Mouse (Mus musculus) intestine, embryonic 16.5 days (tissue): Measurements from ENCODE around the gene Rnf17. TPM values are rescaled to one million over a fixed set of nuclear protein-coding genes. Genes with fewer than 3 reads are reported as not detected.

ENCODE experiments used
- ATAC-seq: fragments of 200-750 bp; cut with Nextera tagmentation; 2 replicates; pipeline ENCODE4 v1.8.0; 2017; ENCODE audit warnings: moderate TSS enrichment, moderate library complexity
- H3K27ac ChIP-seq: fragments of 300-500 bp; sonication (generic); 2 replicates; pipeline ENCODE4 v1.5.1; 2014; ENCODE audit warnings: mild to moderate bottlenecking, low read length
- H3K27me3 ChIP-seq: fragments of 300-500 bp; sonication (generic); replicated peaks from 2 replicates; pipeline ENCODE4 v1.6.1; 2014; ENCODE audit warnings: low read length, control low read depth, mixed read lengths; ENCODE audit not compliant: control insufficient read depth, insufficient read depth
- H3K36me3 ChIP-seq: fragments of 300-500 bp; sonication (generic); 2 replicates; pipeline ENCODE4 v1.6.1; 2014; ENCODE audit warnings: low read length, control low read depth; ENCODE audit not compliant: control insufficient read depth, insufficient read depth
- H3K4me1 ChIP-seq: fragments of 300-500 bp; sonication (generic); 2 replicates; pipeline ENCODE4 v1.6.1; 2014; ENCODE audit warnings: low read length, control low read depth, mixed read lengths; ENCODE audit not compliant: control insufficient read depth, insufficient read depth
- H3K4me2 ChIP-seq: fragments of 300-500 bp; sonication (generic); 2 replicates; pipeline ENCODE4 v1.6.1; 2014; ENCODE audit warnings: low read depth, low read length, control low read depth
- H3K4me3 ChIP-seq: fragments of 300-500 bp; sonication (generic); 2 replicates; pipeline ENCODE4 v1.5.1; 2014; ENCODE audit warnings: mild to moderate bottlenecking, low read length
- H3K9ac ChIP-seq: fragments of 300-500 bp; sonication (generic); 2 replicates; pipeline ENCODE4 v1.6.1; 2014; ENCODE audit warnings: low read depth, low read length
- H3K9me3 ChIP-seq: fragments of 300-500 bp; sonication (generic); 2 replicates; pipeline ENCODE4 v1.6.1; 2016; ENCODE audit warnings: low read length, control low read depth; ENCODE audit not compliant: control insufficient read depth
- WGBS: fragments of 180-500 bp; shearing (Covaris S2); extraction: QIAGEN DNeasy Blood & Tissue Kit; methylation state at CpG from one replicate; pipeline ENCODE4 v1.1.7; 2014; 5-methylcytosine and 5-hydroxymethylcytosine counted together
- polyA plus RNA-seq: library from polyadenylated mRNA; unstranded; fragments of >200 nt; fragmentation: Nextera tagmentation; extraction: Ambion mirVana; gene quantifications from 2 replicates; pipeline ENCODE4 v1.2.1, GENCODE M21; 2015

Gene Rnf17
- polyA plus RNA-seq, 1 experiment from 2014 or later, result 0.79 TPM

DNA sequence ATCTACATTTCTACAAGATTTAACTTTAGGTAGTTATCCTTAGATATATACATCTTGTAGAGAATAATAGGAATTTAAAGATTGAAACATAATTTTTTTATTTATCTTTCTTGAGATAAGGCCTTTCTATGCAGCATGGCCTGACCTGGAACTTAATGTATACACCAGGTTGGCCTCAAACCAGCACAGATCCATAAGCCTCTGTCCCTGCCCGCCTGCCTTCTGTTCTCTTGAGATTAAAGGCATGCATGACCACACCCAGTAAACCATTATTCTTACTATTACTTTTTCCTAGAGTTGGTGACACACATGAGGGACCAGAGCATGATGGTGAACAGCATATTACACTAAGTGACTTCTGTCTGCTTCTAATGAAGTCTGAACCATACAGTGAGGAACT, 60.3 kb downstream of the Rnf17 start:
- no peaks in the 10 kb centered on the region for H3K9me3 ChIP-seq
- ATAC-seq, result no peak

DNA sequence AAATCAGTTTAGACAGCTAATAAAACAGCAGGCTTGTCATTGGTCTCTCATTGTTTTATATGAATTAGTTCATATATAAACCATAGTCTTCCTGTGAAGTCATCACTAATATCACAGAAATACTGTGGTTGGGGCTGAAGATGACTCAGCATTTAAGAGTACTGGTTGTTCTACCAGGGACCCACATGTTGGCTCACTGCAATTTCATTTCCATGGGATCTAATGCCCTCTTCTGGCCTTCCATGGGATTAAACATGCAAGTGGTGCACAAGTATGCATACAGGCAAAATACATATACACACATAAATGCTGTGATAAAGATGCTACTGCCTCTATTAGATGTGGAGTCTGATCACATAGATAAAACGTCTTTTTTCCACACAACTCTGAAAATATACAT, 65.8 kb downstream of the Rnf17 start:
- Histone ChIP-seq H3K4me1 (no peaks in the 10 kb centered on the region), H3K36me3 (no peaks in the 10 kb centered on the region), H3K27ac (no peak overlapping the region), H3K4me2 (no peak overlapping the region), H3K27me3 (no peaks in the 10 kb centered on the region), H3K4me3 (no peak overlapping the region), H3K9me3 (no peaks in the 10 kb centered on the region), H3K9ac (no peak overlapping the region)
- 51% methylated on average over 1 of the region's 1 CpGs for WGBS
- no peak for ATAC-seq

More for the DNA sequence above, 60.3 kb downstream of the Rnf17 start:
- Histone ChIP-seq H3K4me2 (no peak overlapping the region), H3K9ac (no peak overlapping the region), H3K27me3 (no peaks in the 10 kb centered on the region), H3K4me1 (no peaks in the 10 kb centered on the region), H3K36me3 (no peaks in the 10 kb centered on the region), H3K27ac (no peak overlapping the region), H3K4me3 (no peak overlapping the region)
- 50% methylated on average over 1 of the region's 1 CpGs for WGBS

DNA sequence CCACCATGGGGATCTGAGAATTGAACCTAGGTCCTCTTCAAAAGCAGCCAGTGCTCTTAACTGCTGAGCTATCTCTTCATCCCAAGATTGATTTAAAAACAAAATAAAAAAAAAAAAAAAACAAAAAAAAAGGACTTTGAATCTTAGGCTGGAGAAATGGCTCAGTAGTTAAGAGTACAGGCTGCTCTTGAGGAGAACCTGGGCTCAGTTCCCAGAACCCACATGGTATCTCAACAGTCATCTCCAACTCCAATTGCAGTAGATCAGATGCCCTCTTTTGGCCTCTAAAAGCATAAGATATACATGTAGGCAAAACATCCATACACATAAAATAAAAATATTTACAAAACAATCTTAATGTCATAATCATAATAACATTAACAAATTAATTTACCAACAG, 87.4 kb downstream of the Rnf17 start:
- no peaks in the 10 kb centered on the region for H3K27me3 ChIP-seq
- no peaks in the 10 kb centered on the region for H3K9me3 ChIP-seq
- no peak for ATAC-seq
- H3K4me2 ChIP-seq, result no peak overlapping the region
- no peaks in the 10 kb centered on the region for H3K4me1 ChIP-seq
- no peak overlapping the region for H3K4me3 ChIP-seq
- H3K27ac ChIP-seq, result no peak overlapping the region
- no peaks in the 10 kb centered on the region for H3K36me3 ChIP-seq
- no peak overlapping the region for H3K9ac ChIP-seq

DNA sequence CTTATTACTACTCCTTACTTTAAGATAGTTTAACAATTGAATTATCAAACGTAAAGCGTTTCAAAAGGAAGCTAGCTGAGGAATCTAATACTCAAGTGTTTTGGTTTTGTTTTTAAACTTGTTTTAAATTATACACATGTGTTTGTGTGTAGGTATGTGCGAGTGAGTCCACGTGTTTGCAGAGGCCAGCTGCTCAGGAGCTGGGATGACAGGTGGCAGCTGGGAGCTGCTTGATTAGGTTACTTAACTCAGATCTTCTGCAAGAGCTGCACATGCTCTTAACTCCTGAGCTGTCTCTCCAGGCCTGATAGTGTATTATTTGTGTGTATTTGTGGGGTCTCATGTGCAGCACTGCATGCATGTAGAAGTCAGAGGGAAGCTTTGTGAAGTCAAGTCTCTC, 100.0 kb downstream of the Rnf17 start:
- Histone ChIP-seq H3K9me3 (no peaks in the 10 kb centered on the region), H3K4me2 (no peak overlapping the region), H3K4me1 (no peaks in the 10 kb centered on the region), H3K4me3 (no peak overlapping the region), H3K36me3 (no peaks in the 10 kb centered on the region), H3K27me3 (no peaks in the 10 kb centered on the region), H3K9ac (no peak overlapping the region), H3K27ac (no peak overlapping the region)
- WGBS, result 55% methylated on average over 4 of the region's 4 CpGs
- ATAC-seq, result no peak

DNA sequence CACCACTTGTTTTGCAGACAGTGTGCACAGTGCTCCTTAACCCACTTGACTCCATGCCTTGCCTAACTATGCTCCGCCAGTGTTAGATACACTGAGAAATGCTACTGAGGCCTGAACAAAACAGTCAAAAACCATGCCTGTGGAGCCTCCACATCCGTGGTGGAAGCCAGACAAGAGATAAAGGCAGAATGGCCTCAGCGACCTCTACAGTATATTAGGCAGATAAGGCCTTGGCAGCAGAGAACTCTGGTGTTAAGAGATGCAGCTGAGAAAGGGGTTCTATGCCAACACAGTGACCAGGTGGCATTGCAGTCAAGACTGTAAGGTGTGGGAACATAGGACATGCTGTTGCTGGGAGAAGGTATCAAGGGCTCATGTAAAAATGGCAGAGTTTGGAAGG, 104.4 kb downstream of the Rnf17 start:
- no peaks in the 10 kb centered on the region for H3K36me3 ChIP-seq
- ATAC-seq, result no peak
- no peaks in the 10 kb centered on the region for H3K9me3 ChIP-seq
- no peaks in the 10 kb centered on the region for H3K4me1 ChIP-seq
- H3K9ac ChIP-seq, result no peak overlapping the region
- no peak overlapping the region for H3K4me3 ChIP-seq
- no peak overlapping the region for H3K4me2 ChIP-seq
- no peaks in the 10 kb centered on the region for H3K27me3 ChIP-seq
- no peak overlapping the region for H3K27ac ChIP-seq
- WGBS, result 60% methylated on average over 3 of the region's 3 CpGs

DNA sequence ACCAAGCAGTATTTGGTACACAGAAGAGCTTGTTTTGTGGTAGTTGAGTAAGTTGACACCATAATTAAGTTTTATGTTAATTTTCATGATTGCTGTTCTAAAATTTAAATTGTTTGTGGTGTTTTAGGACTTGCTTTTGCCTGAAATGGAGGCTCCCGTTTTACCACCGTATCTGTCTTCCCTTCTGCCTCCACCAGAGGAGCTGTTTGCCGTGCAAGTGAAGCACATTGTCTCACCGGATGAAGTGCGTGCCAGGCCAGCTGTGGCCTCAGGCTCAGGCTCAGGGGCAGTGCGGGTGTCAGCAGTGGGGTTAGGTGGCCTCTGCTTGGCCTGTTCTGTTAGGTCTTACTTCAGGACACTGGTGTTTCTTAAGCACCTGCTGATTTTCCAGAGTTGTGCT, 109.7 kb downstream of the Rnf17 start:
- no peaks in the 10 kb centered on the region for H3K9me3 ChIP-seq
- WGBS, result 32% methylated on average over 6 of the region's 6 CpGs
- ATAC-seq, result no peak
- H3K4me3 ChIP-seq, result no peak overlapping the region
- no peak overlapping the region for H3K27ac ChIP-seq
- no peaks in the 10 kb centered on the region for H3K27me3 ChIP-seq
- no peaks in the 10 kb centered on the region for H3K4me1 ChIP-seq
- no peaks in the 10 kb centered on the region for H3K36me3 ChIP-seq
- no peak overlapping the region for H3K4me2 ChIP-seq
- H3K9ac ChIP-seq, result no peak overlapping the region

DNA sequence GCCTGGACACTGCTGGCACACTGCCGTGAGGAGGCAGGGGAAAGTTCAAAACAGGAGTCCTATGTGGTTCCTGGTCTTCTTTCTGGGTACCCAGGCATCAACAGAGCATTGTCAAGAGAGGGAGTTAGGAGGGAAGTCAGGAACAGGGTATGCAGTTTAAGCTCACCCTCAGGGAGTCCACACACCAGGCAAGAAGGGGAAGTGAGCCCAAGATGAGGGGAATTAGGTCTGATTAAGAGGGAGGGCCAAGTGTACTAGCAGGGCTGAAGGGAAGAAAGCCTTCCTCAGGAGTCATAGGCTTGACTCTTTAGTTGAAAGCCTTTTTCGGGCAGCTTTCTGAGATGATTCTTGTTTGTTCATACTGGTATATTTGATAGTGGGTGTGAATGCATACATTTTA, 112.4 kb downstream of the Rnf17 start:
- no peak overlapping the region for H3K9ac ChIP-seq

DNA sequence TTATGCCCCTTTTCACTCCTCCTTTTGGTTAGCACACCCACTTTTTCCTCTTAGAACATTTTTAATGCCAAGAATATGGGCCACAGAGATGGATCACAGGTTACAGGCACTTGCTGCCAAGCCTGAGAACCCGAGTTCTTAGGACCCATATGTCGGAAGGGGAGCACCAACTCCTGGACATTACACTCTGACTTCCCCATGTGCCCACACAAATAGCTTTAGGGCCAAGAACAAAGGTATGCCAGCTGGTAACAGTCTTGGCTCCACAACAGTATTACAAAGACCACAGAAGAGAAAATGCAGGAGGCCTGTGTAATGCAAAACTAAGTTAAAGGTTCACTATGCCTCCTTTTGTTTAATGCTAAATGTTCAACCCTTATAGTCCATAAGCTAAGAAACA, 128.4 kb downstream of the Rnf17 start:
- WGBS, result 82% methylated on average over 2 of the region's 2 CpGs
- H3K4me1 ChIP-seq, result no peaks in the 10 kb centered on the region
- H3K36me3 ChIP-seq, result no peaks in the 10 kb centered on the region; the same call in 1 of the 2 replicates

More for the DNA sequence above, 112.4 kb downstream of the Rnf17 start:
- H3K4me1 ChIP-seq, result no peaks in the 10 kb centered on the region
- ATAC-seq, result no peak
- H3K27me3 ChIP-seq, result no peaks in the 10 kb centered on the region
- no peaks in the 10 kb centered on the region for H3K36me3 ChIP-seq
- no peaks in the 10 kb centered on the region for H3K9me3 ChIP-seq
- WGBS, result 83% methylated on average over 2 of the region's 2 CpGs
- no peak overlapping the region for H3K27ac ChIP-seq
- no peak overlapping the region for H3K4me2 ChIP-seq
- no peak overlapping the region for H3K4me3 ChIP-seq

DNA sequence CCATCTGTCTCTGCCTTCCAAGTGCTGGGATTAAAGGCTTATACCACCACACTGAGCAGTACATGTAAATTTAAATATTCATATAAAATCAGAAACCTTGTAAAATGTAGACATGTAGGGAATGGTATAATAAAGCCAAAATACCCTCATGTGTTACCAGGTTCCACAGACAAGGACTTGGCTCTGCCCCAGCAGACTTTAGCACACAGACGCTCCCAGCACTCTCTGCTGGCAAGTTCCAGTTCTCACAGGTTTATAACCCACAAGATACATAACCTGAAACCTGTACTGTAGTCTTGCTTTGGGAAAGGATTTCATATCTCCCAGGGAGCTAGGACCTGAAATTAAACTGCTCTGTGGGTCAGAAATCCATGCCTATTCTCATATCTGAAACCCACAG, 142.6 kb downstream of the Rnf17 start:
- H3K27ac ChIP-seq, result no peak overlapping the region
- WGBS, result 87% methylated on average over 1 of the region's 1 CpGs
- no peaks in the 10 kb centered on the region for H3K27me3 ChIP-seq
- H3K9me3 ChIP-seq, result no peaks in the 10 kb centered on the region
- ATAC-seq, result no peak
- H3K36me3 ChIP-seq, result no peaks in the 10 kb centered on the region
- no peak overlapping the region for H3K4me3 ChIP-seq
- H3K4me1 ChIP-seq, result no peaks in the 10 kb centered on the region
- H3K4me2 ChIP-seq, result no peak overlapping the region
- H3K9ac ChIP-seq, result no peak overlapping the region

More for the DNA sequence above, 128.4 kb downstream of the Rnf17 start:
- ATAC-seq, result no peak
- no peaks in the 10 kb centered on the region for H3K9me3 ChIP-seq
- no peak overlapping the region for H3K4me3 ChIP-seq
- H3K27me3 ChIP-seq, result no peaks in the 10 kb centered on the region
- H3K4me2 ChIP-seq, result no peak overlapping the region
- no peak overlapping the region for H3K9ac ChIP-seq
- no peak overlapping the region for H3K27ac ChIP-seq

DNA sequence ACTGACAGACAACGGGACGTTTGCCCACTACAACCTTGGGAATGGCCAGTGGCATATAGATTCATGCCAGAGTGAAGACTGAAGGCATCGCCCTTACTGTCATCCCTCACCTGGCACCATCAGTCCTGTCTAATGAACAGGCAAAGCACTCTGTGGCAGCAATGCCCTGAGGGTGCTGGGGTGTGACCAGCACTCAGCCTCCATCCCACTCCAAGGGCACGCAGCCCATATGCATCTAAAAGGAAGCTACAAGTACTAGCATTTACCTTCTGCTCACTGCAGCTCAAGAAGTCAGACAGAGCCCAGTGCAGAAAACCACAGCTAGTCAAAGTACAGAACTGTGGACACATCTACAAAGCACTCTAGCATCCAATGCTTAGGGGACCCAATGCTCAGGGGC, 143.1 kb downstream of the Rnf17 start:
- Histone ChIP-seq H3K27me3 (no peaks in the 10 kb centered on the region), H3K4me3 (no peak overlapping the region), H3K27ac (no peak overlapping the region), H3K4me1 (no peaks in the 10 kb centered on the region), H3K9me3 (no peaks in the 10 kb centered on the region), H3K9ac (no peak overlapping the region), H3K4me2 (no peak overlapping the region), H3K36me3 (no peaks in the 10 kb centered on the region)
- ATAC-seq, result no peak
- 94% methylated on average over 4 of the region's 4 CpGs for WGBS
